Mouse (Mus musculus) forebrain, embryonic 11.5 days (tissue): ENCODE results near the gene Ddx27. TPM values are rescaled to one million over a fixed set of nuclear protein-coding genes. Genes with fewer than 3 reads are reported as not detected.

Source experiments
- ATAC-seq: fragments of 200-750 bp; cut with Nextera tagmentation; replicated peaks from 2 replicates; pipeline ENCODE4 v1.8.0; 2017; ENCODE audit warnings: moderate TSS enrichment; ENCODE audit not compliant: low FRiP score
- DNase-seq: peaks from one replicate; pipeline ENCODE4 v3.0.0-alpha.2; 2017; ENCODE audit warnings: low spot score
- H3K27ac ChIP-seq: fragments of 300-500 bp; sonication (generic); 2 replicates; pipeline ENCODE4 v1.5.1; 2014; ENCODE audit warnings: low read depth, low read length
- H3K27me3 ChIP-seq: fragments of 300-500 bp; sonication (generic); 2 replicates; pipeline ENCODE4 v1.6.1; 2014; ENCODE audit warnings: mild to moderate bottlenecking, low read length, mixed read lengths; ENCODE audit not compliant: control insufficient read depth, insufficient read depth
- H3K36me3 ChIP-seq: fragments of 300-500 bp; sonication (generic); 2 replicates; pipeline ENCODE4 v1.6.1; 2014; ENCODE audit warnings: mild to moderate bottlenecking, low read length, moderate library complexity, mixed read lengths; ENCODE audit not compliant: control insufficient read depth, insufficient read depth
- H3K4me1 ChIP-seq: fragments of 300-500 bp; sonication (generic); replicated peaks from 2 replicates; pipeline ENCODE4 v1.6.1; 2014; ENCODE audit warnings: low read length, mixed read lengths; ENCODE audit not compliant: control insufficient read depth, insufficient read depth
- H3K4me2 ChIP-seq: fragments of 300-500 bp; sonication (generic); 2 replicates; pipeline ENCODE4 v1.6.1; 2014; ENCODE audit warnings: low read depth, mild to moderate bottlenecking, low read length, moderate library complexity, mixed read lengths; ENCODE audit not compliant: severe bottlenecking
- H3K4me3 ChIP-seq: fragments of 300-500 bp; sonication (generic); 2 replicates; pipeline ENCODE4 v1.5.1; 2014; ENCODE audit warnings: low read depth, low read length
- H3K9ac ChIP-seq: fragments of 300-500 bp; sonication (generic); 2 replicates; pipeline ENCODE4 v1.6.1; 2014; ENCODE audit warnings: low read length
- H3K9me3 ChIP-seq: fragments of 300-500 bp; sonication (generic); 2 replicates; pipeline ENCODE4 v1.6.1; 2016; ENCODE audit warnings: low read length, mixed read lengths; ENCODE audit not compliant: control insufficient read depth
- WGBS: fragments of 180-500 bp; shearing (Covaris S2); extraction: QIAGEN DNeasy Blood & Tissue Kit; methylation state at CpG from one replicate; pipeline ENCODE4 v1.1.7; 2014; 5-methylcytosine and 5-hydroxymethylcytosine counted together
- polyA plus RNA-seq: library from polyadenylated mRNA; unstranded; fragments of >200 nt; fragmentation: Nextera tagmentation; extraction: Ambion mirVana; gene quantifications from 2 replicates; pipeline ENCODE4 v1.2.1, GENCODE M21; 2014

Gene Ddx27
- polyA plus RNA-seq, 1 experiment from 2014 or later = 60.3 TPM

DNA sequence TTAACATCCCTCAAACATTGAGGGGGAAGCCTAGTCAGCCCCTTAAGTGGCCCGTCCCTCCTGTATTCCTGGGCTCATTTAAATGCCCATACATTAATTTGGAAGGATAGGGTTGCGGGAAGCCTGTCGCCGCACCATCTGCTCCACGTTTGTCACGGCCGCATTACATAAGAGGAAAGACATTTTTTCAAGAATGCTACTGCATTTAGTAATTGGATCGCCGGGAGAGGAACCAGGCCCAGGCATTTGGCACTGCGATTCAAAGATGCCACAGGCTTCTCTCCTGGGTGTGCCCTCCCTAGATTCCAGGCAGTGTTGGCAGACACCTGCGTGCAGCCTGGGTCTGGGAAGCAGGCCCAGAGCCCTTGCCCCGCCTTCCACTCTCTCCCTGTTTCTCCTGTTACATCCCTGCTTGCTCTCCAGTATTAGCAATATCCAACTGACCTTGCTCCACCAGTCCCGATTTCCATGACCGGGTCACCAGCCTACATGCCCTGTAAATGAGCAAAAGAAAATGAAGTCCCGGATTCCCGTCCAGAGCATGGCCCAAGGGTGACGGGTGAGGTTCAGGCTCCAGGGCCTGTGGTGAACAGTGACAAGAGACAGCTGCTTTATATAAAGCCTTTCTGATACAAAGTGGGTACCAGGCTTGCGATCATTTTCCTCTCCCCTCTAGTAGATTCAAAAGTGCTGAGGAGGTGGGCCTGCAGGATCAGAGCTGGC is 64.7 kb downstream of the Ddx27 start:
- no peaks in the 10 kb centered on the region for H3K9me3 ChIP-seq
- no peak overlapping the region for H3K4me3 ChIP-seq
- H3K36me3 ChIP-seq = no peaks in the 10 kb centered on the region
- no peaks in the 10 kb centered on the region; the same call in 1 of the 2 replicates for H3K4me1 ChIP-seq
- ATAC-seq (no peak), DNase-seq (no peak)
- H3K27me3 ChIP-seq = no peaks in the 10 kb centered on the region
- WGBS = 61% methylated on average over 18 of the region's 18 CpGs
- no peak overlapping the region for H3K4me2 ChIP-seq
- no peak overlapping the region for H3K27ac ChIP-seq
- no peak overlapping the region for H3K9ac ChIP-seq

DNA sequence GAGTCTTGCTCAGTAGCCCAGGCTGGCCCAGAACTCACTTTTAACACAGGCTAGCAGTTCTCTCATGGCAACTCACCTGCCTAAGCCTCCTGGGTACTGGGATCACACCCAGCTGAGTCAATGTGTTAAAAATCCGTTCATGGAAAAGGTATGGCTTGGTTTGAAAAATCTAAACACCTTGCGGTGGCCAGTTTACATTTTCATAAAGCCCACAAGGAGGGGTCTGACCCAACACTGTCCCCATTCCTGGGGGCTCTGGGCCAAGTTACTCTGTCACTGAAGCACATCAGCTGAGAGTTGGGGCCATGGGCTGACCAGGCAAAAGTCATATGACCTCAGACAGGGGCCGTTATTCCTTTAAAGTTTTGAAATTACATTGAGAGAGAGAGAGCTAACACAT is 65.4 kb downstream of the Ddx27 start:
- no peak overlapping the region for H3K4me2 ChIP-seq
- ATAC-seq (no peak), DNase-seq (no peak)
- H3K9ac ChIP-seq = no peak overlapping the region
- no peaks in the 10 kb centered on the region for H3K27me3 ChIP-seq
- no peak overlapping the region for H3K4me3 ChIP-seq
- no peak overlapping the region for H3K27ac ChIP-seq
- 83% methylated on average over 3 of the region's 3 CpGs for WGBS
- no peaks in the 10 kb centered on the region; the same call in 1 of the 2 replicates for H3K4me1 ChIP-seq
- no peaks in the 10 kb centered on the region for H3K36me3 ChIP-seq
- H3K9me3 ChIP-seq = no peaks in the 10 kb centered on the region

DNA sequence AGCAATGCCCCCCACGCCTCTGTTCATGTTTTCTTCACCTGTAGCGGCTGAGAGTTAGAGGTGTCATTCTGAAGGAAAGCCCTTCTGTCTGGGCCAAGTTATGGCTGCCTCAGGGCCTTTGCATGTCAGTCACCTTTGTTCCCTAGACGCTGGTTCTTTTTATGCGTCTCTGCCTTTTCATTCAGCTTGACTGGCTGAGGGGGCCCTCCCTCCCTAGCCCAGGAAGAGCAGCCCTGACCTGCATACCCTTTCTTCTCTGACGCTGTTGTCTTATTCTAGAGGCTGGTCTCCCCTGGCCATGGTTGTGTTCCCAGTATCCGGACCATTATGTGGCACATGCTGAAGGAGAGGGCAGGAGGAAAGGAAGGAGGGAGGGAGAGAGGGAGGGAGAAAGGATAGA is 66.1 kb downstream of the Ddx27 start:
- no peak for ATAC-seq
- no peak overlapping the region for H3K4me3 ChIP-seq
- no peak overlapping the region for H3K4me2 ChIP-seq
- H3K9ac ChIP-seq = no peak overlapping the region
- H3K36me3 ChIP-seq = no peaks in the 10 kb centered on the region
- H3K27me3 ChIP-seq = no peaks in the 10 kb centered on the region
- H3K4me1 ChIP-seq = no peaks in the 10 kb centered on the region; the same call in 1 of the 2 replicates
- H3K9me3 ChIP-seq = no peaks in the 10 kb centered on the region
- H3K27ac ChIP-seq = no peak overlapping the region
- WGBS = 58% methylated on average over 6 of the region's 6 CpGs
- no peak for DNase-seq

DNA sequence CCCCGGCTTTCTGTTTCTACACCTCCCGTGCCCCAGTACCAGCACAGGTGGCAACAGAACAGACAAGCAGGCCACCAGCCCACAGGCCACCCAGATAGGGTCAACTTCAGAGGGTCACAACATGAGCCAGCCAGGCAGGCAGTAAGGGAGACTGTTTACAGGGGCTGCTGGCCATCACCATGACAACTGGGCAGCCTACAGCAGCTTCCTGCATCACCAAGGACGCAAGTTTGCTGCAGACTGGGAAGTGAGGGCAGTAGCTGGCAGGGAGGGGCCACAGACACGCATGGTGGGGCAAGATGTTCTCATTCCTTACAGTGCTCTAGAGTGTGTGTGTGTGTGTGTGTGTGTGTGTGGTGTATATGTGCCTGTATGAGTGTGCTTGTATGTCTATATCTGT is 66.6 kb downstream of the Ddx27 start:
- Histone ChIP-seq H3K9me3 (no peaks in the 10 kb centered on the region), H3K9ac (no peak overlapping the region), H3K27ac (no peak overlapping the region), H3K4me2 (no peak overlapping the region), H3K4me1 (no peaks in the 10 kb centered on the region; the same call in 1 of the 2 replicates), H3K27me3 (no peaks in the 10 kb centered on the region), H3K4me3 (no peak overlapping the region), H3K36me3 (no peaks in the 10 kb centered on the region)
- WGBS = 48% methylated on average over 4 of the region's 4 CpGs
- DNase-seq = no peak
- ATAC-seq = no peak

Other genes starting within 250 kb of the Ddx27 start
- gene Trp53rkb, start 222.7 kb upstream of the Ddx27 start, polyA plus RNA-seq = 11.4 and 12.0 TPM in 2 replicates
- gene Arfgef2, start 209.6 kb upstream of the Ddx27 start, polyA plus RNA-seq = 5.2 and 6.1 TPM in 2 replicates
- gene Cse1l, start 109.2 kb upstream of the Ddx27 start, polyA plus RNA-seq = 222 and 240 TPM in 2 replicates
- 100 and 105 TPM in 2 replicates for gene Stau1, start 18.9 kb upstream of the Ddx27 start, polyA plus RNA-seq
- gene Znfx1, start 47.8 kb downstream of the Ddx27 start, polyA plus RNA-seq = 6.0 and 7.4 TPM in 2 replicates
- 0.73 and 0.85 TPM in 2 replicates for gene Kcnb1, start 175.0 kb downstream of the Ddx27 start, polyA plus RNA-seq
- 8.1 and 9.2 TPM in 2 replicates for gene Ptgis, start 225.4 kb downstream of the Ddx27 start, polyA plus RNA-seq